Mouse (Mus musculus) heart, adult 10 weeks (tissue): ENCODE results near the gene Olfr105-ps. TPM values are rescaled to one million over a fixed set of nuclear protein-coding genes. Genes with fewer than 3 reads are reported as not detected.

Experiments used
- polyA plus RNA-seq: library from polyadenylated mRNA; stranded (reverse); fragments of 350-450 nt; fragmentation: Illumina TruSeq; extraction: RNeasy Lipid Tissue Mini Kit (QIAGEN cat#74804); gene quantifications from one replicate; pipeline ENCODE4 v1.2.3, GENCODE M21; 2014; ENCODE audit warnings: low read depth, low replicate concordance

The Olfr105-ps gene
- polyA plus RNA-seq: not detected

GRCm38 (mm10) chr17:37378733-37379132, at the start of gene Olfr105-ps:
Gene Olfr105-ps (plus strand): TSS chr17:37379033.

GRCm38 (mm10) chr17:37339598-37339997, 39.2 kb upstream of the Olfr105-ps start, which contains the start of gene Olfr103:
Gene Olfr103 (minus strand): TSS chr17:37339698.

GRCm38 (mm10) chr17:37359282-37359681, 19.6 kb upstream of the Olfr105-ps start, which contains the start of gene Olfr104-ps:
Gene Olfr104-ps (plus strand): TSS chr17:37359582.

GRCm38 (mm10) chr17:37390093-37390492, 11.3 kb downstream of the Olfr105-ps start, which contains the start of gene Olfr106-ps:
Gene Olfr106-ps (plus strand): TSS chr17:37390393.

GRCm38 (mm10) chr17:37398926-37399325, 20.1 kb downstream of the Olfr105-ps start, which contains the start of gene Olfr107:
Gene Olfr107 (plus strand): TSS chr17:37399226.

Other genes starting within 250 kb of the Olfr105-ps start
- not detected for gene Olfr93, start 217.5 kb upstream of the Olfr105-ps start, polyA plus RNA-seq
- not detected for gene Ubd, start 185.1 kb upstream of the Olfr105-ps start, polyA plus RNA-seq
- not detected for gene Olfr94, start 178.0 kb upstream of the Olfr105-ps start, polyA plus RNA-seq
- not detected for gene Olfr95, start 165.9 kb upstream of the Olfr105-ps start, polyA plus RNA-seq
- gene Olfr96, start 158.9 kb upstream of the Olfr105-ps start, polyA plus RNA-seq: not detected
- gene Olfr97, start 141.7 kb upstream of the Olfr105-ps start, polyA plus RNA-seq: not detected
- gene Olfr98, start 115.3 kb upstream of the Olfr105-ps start, polyA plus RNA-seq: not detected
- 6.0 TPM for gene H2-M3, start 108.8 kb upstream of the Olfr105-ps start, polyA plus RNA-seq
- not detected for gene Olfr99, start 95.6 kb upstream of the Olfr105-ps start, polyA plus RNA-seq
- gene Olfr101, start 74.7 kb upstream of the Olfr105-ps start, polyA plus RNA-seq: not detected
- gene Olfr102, start 62.0 kb upstream of the Olfr105-ps start, polyA plus RNA-seq: not detected
- gene Olfr103, start 39.3 kb upstream of the Olfr105-ps start, polyA plus RNA-seq: not detected
- gene Olfr104-ps, start 19.5 kb upstream of the Olfr105-ps start, polyA plus RNA-seq: not detected
- not detected for gene Olfr106-ps, start 11.4 kb downstream of the Olfr105-ps start, polyA plus RNA-seq
- not detected for gene Olfr107, start 20.2 kb downstream of the Olfr105-ps start, polyA plus RNA-seq
- not detected for gene Olfr108, start 66.4 kb downstream of the Olfr105-ps start, polyA plus RNA-seq
- gene Olfr109, start 79.9 kb downstream of the Olfr105-ps start, polyA plus RNA-seq: not detected
- not detected for gene H2-M2, start 104.5 kb downstream of the Olfr105-ps start, polyA plus RNA-seq
- not detected for gene Olfr110, start 113.4 kb downstream of the Olfr105-ps start, polyA plus RNA-seq
- not detected for gene Olfr111, start 129.0 kb downstream of the Olfr105-ps start, polyA plus RNA-seq
- gene Olfr112, start 190.4 kb downstream of the Olfr105-ps start, polyA plus RNA-seq: not detected
- not detected for gene Olfr113, start 198.6 kb downstream of the Olfr105-ps start, polyA plus RNA-seq
- gene Olfr114, start 213.7 kb downstream of the Olfr105-ps start, polyA plus RNA-seq: not detected
- gene Olfr115, start 248.1 kb downstream of the Olfr105-ps start, polyA plus RNA-seq: not detected
- gene Olfr116, start 248.2 kb downstream of the Olfr105-ps start, polyA plus RNA-seq: not detected